Mouse (Mus musculus): ENCODE results near the gene Pou2f3.

GRCm38 (mm10) chr9:43239712-43240593 is 29.8 kb upstream of the Pou2f3 start, which contains the start of gene Oaf:
- no peak for TF ChIP-seq CTCF (IDR thresholded peaks at IDR 0.05; ENCODE audit: control insufficient read depth, insufficient read depth, insufficient replicate concordance, low read depth, low read length)
- no peak; the same call in 1 of the 2 replicates for TF ChIP-seq POLR2A (IDR thresholded peaks at IDR 0.05; ENCODE audit: control insufficient read depth, low read depth, low read length)

Data from testis, adult 2 months (tissue).